Mouse (Mus musculus) regulatory T cell (primary cell): ENCODE results near the gene Cmtm4.

Experiments
- in situ Hi-C: fragments of 300-600 bp; cut with MboI, MseI; formaldehyde crosslinking; loops from one replicate; pipeline ENCODE4 v1.15.1; 2025; ENCODE audit warnings: high pct_unique_total_duplicates

The Cmtm4 gene

DNA sequence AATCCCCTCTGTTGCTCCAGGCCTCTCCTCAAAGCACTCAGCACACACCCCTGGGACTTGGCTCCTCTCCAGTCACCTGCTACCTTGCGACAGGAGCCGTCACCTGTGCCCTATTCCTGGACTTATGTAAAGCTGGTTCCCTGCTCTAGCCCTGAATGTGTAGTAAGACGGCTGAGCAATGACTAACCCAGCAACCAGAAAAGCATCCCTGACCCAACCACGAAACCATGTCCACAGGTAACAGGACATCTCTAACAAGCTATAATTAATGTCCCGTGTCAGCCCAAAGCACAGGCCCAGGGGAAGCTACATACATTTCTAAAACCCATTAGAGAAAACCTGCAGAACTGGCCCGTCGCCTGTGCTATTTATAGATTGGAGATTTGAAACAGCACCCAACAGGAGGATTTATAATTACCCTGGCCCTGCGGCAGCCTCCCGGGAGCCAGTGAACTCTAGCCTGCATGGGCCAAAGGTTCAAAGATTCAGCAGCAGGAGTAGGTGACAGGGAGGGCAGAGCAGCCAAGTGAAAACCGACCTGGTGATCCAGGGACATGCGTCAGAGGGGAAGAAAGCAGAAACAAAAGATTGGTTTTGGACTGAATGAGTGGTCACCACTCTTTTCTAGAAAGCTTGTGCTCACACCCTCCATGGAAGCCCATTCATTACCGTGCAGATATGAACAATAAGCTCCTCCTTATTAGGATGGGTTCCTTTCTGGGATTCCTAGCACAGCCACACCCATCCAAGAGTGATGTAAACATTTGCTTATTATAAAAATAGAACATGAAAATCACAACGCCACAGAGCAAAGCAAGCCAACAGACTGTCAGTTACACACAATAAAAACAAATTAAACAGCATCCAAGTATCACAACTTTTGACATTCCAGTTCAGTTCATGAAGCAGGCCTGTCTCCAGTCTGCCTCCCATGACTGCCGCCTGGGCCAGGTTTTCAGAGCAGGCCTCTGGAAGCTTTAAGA lies 20.5 kb downstream of the Cmtm4 start:
- in situ Hi-C loops: no loop called here

DNA sequence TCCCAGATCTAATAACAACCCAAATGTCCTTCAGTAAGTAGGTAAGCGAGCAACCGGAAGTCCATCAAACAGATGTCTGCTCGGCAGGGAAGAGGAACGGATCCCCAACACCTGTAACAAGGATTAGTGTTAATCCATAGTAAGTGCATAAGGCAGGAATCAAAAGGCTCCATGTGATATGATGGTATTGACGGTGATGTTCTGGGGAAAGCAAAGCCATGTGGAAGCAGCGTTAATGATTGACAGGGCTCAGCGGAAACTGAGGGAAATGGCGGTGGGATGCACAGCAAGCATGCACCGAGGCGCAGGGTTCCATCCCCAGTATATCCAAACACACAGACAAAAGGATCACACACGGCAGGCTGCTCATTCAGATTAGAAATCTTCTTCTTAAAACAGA lies 21.3 kb downstream of the Cmtm4 start:
- in situ Hi-C loops: no loop called here

DNA sequence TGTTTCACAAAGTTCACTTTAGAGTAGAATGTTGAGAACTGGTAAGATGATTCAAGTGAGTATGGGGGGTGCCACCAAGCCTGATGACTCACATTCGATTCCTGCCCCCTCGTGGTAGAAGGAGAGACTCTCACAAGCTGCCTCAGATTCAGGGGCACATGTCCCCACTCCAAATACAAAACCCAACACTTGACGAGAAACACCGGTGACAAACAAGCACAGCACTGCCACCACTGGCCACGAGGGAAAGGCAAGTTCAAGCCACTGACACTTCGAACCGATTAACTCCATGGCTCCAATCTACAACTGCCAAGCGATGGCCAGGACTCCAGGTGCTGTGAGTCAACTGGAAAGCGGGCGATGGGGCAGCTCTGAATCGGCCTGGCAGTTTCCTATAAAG lies 21.8 kb downstream of the Cmtm4 start:
- in situ Hi-C loops: no loop called here

DNA sequence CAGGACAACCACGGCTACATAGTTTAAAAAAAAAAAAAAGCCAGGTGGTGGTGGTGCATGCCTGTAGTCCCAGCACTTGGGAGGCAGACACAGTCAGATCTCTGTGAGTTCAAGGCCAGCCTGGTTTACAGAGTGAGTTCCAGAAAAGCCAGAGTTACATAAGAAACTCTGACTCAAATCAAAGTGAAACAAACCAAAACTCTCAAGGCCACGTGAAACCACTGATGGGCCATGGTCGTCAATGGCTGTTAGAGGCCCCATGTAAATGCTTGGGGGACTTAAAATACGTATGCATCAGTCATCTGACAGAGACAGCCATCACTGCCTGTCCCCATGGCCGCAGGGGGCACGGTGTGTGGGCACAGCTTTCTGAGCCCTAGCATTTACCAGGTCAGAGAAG lies 24.5 kb downstream of the Cmtm4 start:
- in situ Hi-C loops: no loop called here

DNA sequence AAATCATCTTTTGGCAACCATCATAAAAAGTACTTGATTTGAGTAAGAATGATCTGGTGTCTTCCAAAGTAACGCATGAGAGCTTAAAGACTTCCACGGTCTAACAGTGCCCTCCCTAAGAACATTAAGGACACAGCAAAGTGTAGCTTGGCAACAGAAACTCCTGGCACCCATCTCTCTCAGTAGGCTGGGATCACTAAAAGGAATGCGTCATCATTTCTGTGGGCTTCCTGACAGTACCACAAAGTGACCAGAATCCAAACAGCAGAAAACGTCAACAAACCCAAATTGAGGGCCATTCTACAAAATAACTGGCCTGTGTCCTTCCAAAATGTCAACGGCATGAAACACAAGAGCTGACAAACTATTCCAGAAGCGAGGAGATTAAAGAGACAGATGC lies 25.5 kb downstream of the Cmtm4 start:
- in situ Hi-C loops: no loop called here

DNA sequence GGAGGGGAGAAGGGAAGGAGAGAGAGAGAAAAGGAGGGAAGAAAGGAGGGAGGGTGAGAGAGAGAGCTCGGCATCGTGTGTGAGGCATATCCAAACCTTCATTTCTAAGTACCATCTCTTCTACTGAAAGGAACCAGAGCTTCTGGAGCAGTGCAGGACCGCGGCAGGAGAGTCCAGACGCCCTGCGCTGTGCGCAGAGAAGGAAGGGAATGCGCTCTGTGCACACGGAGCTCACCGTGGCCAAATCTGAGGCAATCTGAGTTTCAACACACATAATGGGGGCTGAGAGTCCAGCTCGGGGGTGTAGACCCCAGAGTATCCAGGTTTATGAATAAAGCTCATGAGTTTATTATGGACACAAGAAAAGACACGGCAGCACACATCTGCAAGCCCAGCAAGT lies 26.0 kb downstream of the Cmtm4 start:
- in situ Hi-C loops: no loop called here

DNA sequence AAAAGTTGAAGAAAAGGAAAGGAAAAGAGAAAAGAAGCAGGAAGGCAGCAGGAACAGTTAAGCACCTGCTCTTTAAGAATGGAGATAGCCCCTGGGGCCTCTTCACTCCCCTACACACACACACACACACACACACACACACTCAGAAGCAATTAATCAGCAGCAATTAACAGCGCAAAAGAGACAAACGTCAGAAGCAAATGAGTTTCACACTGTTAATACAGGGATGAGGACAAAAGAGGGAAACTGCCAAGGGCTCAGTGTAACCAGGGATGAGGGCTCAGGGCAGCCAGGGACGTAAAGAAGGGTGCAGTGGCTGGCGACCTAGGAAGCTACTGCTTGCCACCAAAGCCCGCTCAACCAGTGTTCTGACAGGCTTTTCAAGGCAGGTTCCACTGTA lies 28.2 kb downstream of the Cmtm4 start:
- in situ Hi-C loops: no loop called here

DNA sequence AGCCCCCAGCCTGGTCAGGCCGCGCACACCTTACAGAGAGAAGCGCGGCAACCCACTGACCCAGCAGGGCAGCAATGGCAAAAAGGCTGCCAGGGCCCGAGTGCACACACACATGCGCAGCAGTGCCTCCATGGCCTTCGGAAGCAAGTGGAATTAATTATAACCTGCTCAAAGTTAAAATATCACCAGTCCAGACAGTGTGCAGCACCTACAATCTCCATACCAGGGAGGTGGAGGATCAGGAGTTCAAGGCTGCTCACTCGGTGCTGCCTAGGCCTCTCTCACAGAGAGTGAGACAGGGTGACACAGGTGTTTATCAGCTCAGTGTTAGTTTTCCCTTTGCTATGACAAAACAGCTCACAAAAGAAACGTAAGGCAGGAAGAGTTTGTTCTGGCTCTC lies 29.9 kb downstream of the Cmtm4 start:
- in situ Hi-C loops: no loop called here

DNA sequence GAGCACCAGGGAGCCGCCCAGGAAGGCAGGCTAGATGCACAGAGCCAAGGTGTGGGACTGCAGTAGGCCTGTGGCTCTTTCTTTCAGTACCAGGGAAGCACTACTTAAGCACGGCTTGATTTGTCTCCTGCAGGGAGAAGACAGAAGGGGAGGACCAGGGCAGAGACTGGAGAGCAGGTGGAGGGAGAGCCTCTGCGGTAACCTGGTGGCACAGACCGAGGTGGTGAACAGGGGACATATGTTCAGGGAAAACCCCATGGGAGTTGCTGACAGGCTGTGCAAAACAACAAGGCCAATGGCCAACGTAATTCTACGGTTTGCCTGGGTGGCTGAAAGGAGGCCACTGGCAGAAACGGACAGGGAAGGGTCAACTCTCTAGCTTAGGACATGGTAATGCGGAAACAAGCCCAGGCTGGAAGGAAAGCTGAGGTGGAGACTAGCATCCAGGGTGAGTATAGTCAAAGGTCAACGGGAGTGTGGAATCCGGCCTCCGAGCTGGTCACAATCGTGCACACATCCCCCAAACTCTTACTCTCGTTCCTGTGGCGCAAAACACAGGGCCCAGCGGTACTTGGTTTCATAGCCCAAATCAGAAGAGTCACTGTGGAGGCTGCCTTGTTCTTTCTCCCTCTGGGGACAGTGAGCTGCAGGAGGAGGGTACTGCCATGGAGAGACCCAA lies 35.7 kb downstream of the Cmtm4 start:
- in situ Hi-C loops: loop anchor here (5.0 kb wide), 1 partner anchor 127 kb away; no protein-coding TSS in a partner anchor

DNA sequence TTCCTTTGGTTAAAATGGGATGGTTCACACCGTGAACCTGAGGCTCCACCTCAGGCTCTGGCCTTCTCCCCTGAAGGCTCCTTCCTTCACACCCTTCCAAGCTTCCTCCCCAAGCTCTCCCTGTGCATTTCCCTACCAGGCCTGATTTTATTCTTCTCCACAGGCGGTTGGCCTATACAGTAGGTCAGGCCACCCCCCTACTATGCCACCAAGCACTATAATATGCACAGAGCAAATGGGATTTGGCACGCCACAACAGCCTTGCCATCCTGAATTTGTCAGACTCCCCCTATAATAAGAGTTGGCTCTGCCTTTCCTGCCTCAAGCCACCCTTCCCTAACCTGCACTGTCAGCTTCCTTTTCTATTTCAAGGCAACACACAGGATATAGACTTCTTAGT lies 37.0 kb downstream of the Cmtm4 start:
- in situ Hi-C loops: loop anchor here (5.0 kb wide), 1 partner anchor 129 kb away; no protein-coding TSS in a partner anchor

DNA sequence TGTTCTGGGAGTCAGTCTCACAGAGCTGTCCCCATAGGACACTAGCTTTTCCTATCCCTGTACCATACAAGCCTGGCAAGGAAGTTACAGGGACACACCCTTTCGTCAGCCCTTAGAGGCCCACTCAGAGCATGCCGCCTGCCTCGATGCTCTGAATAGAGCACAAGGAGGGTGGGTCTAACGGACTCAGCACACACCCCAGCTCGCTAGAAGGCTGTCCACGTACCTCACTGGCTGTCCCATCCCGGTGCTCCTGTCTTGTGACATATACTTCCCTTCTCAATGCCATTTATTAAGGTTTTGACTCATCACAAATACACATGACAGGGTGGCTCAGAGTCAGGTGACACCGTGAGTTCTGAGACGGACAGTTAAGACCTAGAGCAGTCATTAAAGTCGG lies 41.1 kb downstream of the Cmtm4 start:
- in situ Hi-C loops: no loop called here

DNA sequence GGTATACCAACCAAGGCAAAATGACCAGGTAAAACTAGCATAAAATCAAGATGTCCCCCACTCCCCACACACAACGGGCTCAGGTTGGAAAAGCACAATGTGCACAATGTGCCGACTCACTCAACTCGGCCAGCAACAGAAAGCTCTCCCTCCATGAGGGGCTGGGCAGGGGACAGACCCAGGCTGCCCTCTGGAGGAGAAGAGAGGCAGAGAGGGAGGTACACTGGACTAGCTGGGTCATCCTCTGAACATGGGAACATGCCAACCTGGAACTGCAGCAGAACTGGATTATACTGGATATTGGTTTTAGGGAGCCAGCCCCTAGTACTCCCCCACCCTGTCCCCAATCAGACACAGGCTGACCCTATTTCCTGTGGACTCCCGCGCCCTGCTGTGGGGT lies 42.4 kb downstream of the Cmtm4 start:
- in situ Hi-C loops: no loop called here

DNA sequence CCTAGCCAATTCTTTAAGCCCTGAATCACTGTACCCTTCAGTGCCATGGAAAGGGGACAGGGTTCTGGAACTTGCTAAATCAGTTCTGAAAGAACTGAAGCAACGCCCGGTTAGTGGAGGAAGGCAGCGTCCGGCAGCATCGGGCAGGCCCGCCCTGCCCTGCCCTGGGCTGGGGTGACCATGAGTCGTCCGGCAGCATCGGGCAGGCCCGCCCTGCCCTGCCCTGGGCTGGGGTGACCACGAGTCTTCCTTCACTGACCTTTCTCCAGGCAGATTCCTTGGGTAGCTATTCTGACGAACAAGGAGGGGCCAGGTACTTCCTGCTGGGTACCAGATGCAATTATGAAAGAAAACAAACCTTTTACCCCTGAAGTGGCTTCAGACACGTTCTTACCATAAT lies 45.6 kb downstream of the Cmtm4 start:
- in situ Hi-C loops: no loop called here

DNA sequence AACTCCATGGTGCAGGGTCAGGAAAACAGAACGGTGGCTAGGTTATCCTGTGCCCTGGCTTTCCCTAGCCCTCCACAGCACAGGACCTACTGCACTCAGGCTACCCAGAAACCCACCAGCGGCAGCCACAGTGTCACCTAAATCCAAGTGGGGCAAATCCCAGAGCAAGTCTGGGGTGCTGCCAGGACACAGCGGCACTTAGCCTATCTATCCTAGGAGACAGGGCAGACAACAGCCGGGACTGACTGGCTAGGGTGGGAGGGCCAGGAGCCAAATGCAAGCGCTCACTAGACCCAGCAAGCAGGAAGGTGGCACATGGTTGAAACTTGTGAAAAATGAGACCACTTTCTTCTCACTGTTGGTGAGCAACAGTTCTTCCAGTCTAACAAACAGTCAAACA lies 46.6 kb downstream of the Cmtm4 start:
- in situ Hi-C loops: loop anchor here (10.0 kb wide), 1 partner anchor 216 kb away; no protein-coding TSS in a partner anchor

DNA sequence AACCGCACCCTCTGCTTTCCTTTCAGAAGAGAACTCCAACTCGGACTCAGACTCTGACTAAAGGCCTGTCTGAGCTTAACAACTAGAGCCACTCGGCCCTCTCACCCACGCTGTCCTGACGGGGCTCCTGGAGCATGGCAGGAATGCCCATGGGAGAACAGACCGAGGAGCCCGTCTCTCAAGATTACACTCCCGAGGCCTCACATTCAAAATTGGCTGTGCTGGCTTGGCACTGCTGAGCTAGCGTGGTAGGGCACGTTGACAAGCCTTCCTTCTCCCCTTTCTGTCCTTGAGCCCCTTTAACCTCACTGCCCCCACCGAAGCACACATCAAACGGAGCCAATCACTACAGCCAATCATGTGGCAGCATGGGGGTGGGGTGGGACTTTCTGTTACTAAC lies 48.9 kb downstream of the Cmtm4 start:
- in situ Hi-C loops: loop anchor here (10.0 kb wide), 1 partner anchor 218 kb away; no protein-coding TSS in a partner anchor

DNA sequence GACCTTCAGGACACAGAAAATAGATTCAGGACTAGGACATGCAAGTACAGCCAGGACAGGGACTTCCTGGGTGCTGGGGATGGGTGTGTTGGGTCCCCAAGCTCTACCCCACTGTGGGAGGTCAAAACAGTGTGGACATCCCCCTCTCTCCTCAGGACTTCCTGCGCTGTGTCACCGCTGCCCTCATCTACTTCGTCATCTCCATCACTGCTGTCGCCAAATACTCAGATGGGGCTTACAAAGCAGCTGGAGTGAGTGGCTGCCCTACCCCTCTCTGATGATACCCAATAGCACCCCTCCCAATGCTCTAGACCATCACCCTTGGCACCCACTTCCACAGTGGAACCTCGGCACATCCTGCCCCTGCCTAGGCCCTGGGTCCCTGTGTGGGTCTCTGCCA lies 51.0 kb downstream of the Cmtm4 start:
- in situ Hi-C loops: loop anchor here (5.0 to 10.0 kb wide), 2 partner anchors 98 to 220 kb away; partner anchors contain the start of gene Dync1li2

DNA sequence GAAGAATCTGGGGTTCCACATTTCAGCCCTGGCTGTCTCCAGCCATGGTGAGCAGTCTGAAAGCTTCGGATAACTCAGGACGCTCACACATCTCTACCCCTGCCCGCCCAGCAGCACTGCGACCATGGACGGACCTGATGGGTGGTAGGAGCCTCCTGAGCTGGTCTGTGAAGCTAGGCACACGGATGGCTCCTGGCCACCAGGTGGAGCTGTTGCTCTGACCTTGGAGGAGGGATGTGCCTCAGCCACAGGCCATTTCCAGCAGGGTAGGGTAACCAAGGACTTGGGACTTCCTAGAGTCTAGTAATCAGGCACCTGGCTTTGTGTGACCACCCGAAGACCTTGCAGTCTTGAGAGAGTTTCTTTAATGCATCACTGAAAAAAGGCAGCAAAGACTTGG lies 51.6 kb downstream of the Cmtm4 start:
- in situ Hi-C loops: loop anchor here (5.0 to 10.0 kb wide), 2 partner anchors 98 to 221 kb away; partner anchors contain the start of gene Dync1li2

DNA sequence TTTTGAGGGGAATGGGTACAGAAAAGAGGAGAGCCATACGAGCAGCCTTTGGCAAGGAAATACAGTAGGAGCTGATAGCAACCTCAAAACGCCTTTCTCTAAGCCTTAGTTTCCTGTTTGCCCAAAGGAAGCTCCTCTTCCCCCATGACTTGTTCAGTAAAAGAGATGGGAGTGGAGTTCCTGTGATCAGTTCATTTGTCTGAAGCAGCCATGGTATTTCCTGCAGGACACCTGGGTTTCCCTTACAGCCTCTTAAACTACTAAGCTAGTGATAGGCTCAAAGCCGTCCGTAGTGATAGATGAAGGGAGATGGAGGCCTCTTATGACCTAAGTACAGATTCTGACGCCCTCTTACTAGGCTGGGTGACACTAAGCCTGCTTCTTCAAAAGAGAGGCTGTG lies 53.2 kb downstream of the Cmtm4 start:
- in situ Hi-C loops: loop anchor here (5.0 to 10.0 kb wide), 2 partner anchors 100 to 222 kb away; partner anchors contain the start of gene Dync1li2

DNA sequence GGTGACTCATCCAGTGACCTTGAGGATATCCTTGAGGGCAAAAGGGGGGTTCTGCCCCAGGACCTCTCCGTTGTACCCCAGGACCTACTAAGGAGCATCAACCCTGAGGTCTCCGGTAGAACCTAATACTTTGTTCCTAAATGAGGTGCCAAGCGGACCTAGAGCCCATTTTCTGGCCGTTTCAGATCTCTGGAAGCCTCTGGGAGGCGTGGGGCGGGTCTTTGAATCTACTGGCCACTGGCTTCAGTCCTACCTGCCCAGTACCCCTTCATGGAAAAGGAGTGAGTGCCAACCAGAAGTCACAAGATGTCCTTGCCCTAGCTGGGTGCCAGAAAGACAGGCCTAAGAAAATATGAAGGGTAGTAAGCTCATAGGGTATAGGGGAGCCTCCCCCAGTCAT lies 53.9 kb downstream of the Cmtm4 start:
- in situ Hi-C loops: loop anchor here (5.0 to 10.0 kb wide), 2 partner anchors 101 to 223 kb away; partner anchors contain the start of gene Dync1li2

DNA sequence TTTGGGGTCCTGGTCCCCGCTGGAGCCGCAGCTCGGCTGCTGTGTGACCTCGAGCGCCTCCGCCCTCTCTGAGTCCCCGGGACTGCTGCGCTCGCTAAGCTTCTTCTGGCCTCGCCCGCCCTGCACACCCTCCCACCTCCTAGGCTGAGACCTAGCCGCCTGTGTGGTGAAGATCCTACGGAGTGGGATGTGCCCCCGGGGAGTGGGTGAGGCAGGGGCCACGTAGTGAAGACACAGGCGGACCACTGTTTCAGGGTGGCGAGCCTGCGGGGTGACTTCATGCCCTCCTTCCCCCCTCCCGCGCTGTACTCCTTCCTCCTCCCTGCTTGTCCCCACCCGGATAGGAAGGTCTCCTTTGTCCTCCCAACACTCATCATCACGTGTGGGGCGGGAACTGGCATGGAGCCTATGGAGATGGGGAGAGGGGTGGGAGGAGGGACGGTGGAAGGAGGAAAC lies 54.5 kb downstream of the Cmtm4 start:
- in situ Hi-C loops: loop anchor here (5.0 to 10.0 kb wide), 2 partner anchors 101 to 224 kb away; partner anchors contain the start of gene Dync1li2

DNA sequence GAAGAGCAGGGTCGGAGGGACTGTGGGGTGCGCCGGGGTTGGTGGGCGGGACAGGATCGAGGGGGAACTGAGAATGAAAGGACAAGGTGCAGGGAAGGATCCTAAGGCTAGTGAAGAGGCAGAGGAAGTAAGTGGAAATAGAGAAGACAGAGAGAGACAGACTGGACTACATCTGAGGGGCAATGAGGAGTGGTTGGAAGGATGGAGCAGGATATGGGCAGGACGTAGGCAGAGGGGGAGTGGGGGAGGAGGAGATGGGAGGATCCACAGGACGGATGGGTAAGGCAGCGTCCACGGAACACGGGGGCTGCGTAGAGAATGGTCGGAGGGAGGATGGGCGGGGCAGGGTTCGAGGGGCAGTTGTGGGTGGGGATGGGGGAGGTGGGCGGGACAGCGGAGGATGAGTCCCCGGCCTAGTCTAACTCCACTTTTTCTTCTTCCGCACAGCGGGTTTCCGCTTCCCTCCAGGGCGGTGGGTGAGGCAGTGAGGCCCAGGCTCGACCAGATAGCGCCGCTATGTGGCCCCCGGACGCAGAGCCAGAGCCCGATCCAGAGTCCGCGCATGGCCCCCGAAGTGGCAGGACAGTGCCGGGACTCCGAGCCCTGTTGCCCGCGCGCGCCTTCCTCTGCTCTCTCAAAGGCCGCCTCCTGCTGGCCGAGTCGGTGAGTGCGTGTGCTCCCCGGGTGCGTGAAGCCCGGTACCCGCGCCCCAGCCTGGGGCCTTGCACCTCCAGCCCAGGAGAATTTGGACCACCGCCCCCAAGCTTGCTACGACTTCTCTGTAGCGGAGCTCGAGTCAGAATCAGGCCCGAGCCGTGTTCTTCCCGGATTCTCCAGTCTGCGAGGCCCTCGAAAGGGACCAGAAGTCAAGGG lies 55.1 kb downstream of the Cmtm4 start:
- in situ Hi-C loops: loop anchor here (5.0 to 10.0 kb wide), 2 partner anchors 102 to 224 kb away; partner anchors contain the start of gene Dync1li2
